Mouse (Mus musculus): ENCODE measurements around the gene Exoc6b. TPM values are rescaled to one million over a fixed set of nuclear protein-coding genes. Genes with fewer than 3 reads are reported as not detected.

Gene Exoc6b
- polyA plus RNA-seq, 1 experiment from 2014 or later = 18.8 TPM

GRCm38 (mm10) chr6:84674936-84675335, 394.4 kb downstream of the Exoc6b start:
- H3K4me2 ChIP-seq (ENCODE audit: low read depth, low read length) = no peak overlapping the region
- H3K27ac ChIP-seq (ENCODE audit: low read length) = no peak overlapping the region
- no peak for ATAC-seq
- WGBS = 93% methylated on average over 3 of the region's 3 CpGs
- H3K4me3 ChIP-seq (ENCODE audit: low read length) = no peak overlapping the region
- H3K4me1 ChIP-seq (ENCODE audit: control insufficient read depth, insufficient read depth, low read length) = no peaks in the 10 kb centered on the region
- no peaks in the 10 kb centered on the region for H3K27me3 ChIP-seq (replicated peaks; ENCODE audit: control insufficient read depth, insufficient read depth, low read length)
- no peaks in the 10 kb centered on the region; the same call in 1 of the 2 replicates for H3K9me3 ChIP-seq (ENCODE audit: control insufficient read depth, low read length)
- no peaks in the 10 kb centered on the region for H3K36me3 ChIP-seq (ENCODE audit: control insufficient read depth, insufficient read depth, low read length)
- no peak overlapping the region for H3K9ac ChIP-seq (ENCODE audit: low read depth, low read length)

DNA sequence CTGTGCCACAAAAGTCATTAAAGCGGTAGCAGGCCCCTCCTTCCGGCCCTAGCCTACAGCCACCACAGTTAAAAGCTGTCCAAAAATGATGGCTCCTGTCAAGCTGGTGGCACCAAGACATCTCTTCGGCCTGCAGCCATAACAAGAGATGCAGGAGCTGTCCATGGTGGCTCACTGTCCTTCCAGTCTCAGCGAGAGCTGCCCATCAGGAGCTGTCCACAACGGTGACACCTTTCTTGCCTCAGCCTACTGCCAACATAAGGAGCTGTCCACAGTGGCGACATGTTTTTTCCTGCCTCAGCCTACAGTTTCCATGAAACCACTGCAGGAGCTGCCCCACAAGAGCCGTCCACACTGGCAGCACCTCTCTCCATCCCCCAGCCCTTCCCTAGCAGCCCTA, 395.2 kb downstream of the Exoc6b start:
- no peak overlapping the region for H3K4me3 ChIP-seq (ENCODE audit: low read length)
- 84% methylated on average over 7 of the region's 7 CpGs for WGBS
- no peak for ATAC-seq
- H3K4me1 ChIP-seq (ENCODE audit: control insufficient read depth, insufficient read depth, low read length) = no peaks in the 10 kb centered on the region
- no peak overlapping the region for H3K4me2 ChIP-seq (ENCODE audit: low read depth, low read length)
- H3K9ac ChIP-seq (ENCODE audit: low read depth, low read length) = no peak overlapping the region
- H3K27ac ChIP-seq (ENCODE audit: low read length) = no peak overlapping the region
- H3K27me3 ChIP-seq (replicated peaks; ENCODE audit: control insufficient read depth, insufficient read depth, low read length) = no peaks in the 10 kb centered on the region
- no peaks in the 10 kb centered on the region; the same call in 1 of the 2 replicates for H3K9me3 ChIP-seq (ENCODE audit: control insufficient read depth, low read length)
- no peaks in the 10 kb centered on the region for H3K36me3 ChIP-seq (ENCODE audit: control insufficient read depth, insufficient read depth, low read length)

DNA sequence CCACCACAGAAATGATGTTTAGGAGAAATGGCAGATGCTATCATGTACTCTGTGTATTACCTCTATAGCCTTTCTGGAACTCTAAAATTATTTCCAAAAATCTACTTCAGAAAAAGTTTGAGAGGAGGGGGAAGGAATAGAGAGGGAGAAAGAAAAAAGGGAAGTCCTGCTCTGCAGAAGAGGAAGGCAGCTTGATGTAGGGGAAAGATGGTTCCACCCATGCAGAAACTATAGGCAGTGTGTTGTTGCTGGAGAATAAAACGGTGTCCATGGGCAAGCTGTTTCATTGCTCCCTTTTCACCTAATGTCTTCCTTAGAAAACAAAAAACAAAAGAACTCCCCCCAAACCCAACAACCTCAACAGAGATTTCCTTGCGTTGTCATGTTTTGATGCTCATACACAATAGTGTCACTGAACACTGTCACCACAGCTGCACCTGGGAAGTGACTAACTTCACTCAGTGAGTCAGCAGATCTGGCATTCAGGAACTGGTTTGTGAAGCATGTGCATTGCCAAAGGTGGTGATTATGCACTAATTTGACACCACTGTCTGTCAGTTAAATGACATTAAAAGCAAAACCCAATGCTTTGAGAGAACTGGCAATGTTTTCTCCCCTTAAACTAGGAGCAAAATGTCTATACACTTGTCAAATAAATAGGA, 407.7 kb downstream of the Exoc6b start:
- 86% methylated on average over 2 of the region's 2 CpGs for WGBS
- H3K4me1 ChIP-seq (ENCODE audit: control insufficient read depth, insufficient read depth, low read length) = peaks cover 4% of the 10 kb centered on the region; the same call in 1 of the 2 replicates
- ATAC-seq = no peak
- no peak overlapping the region for H3K4me3 ChIP-seq (ENCODE audit: low read length)
- no peaks in the 10 kb centered on the region for H3K36me3 ChIP-seq (ENCODE audit: control insufficient read depth, insufficient read depth, low read length)
- no peak overlapping the region for H3K4me2 ChIP-seq (ENCODE audit: low read depth, low read length)
- no peak overlapping the region for H3K27ac ChIP-seq (ENCODE audit: low read length)
- no peaks in the 10 kb centered on the region for H3K9me3 ChIP-seq (ENCODE audit: control insufficient read depth, low read length)
- H3K9ac ChIP-seq (ENCODE audit: low read depth, low read length) = no peak overlapping the region
- H3K27me3 ChIP-seq (replicated peaks; ENCODE audit: control insufficient read depth, insufficient read depth, low read length) = no peaks in the 10 kb centered on the region

GRCm38 (mm10) chr6:84660982-84661381, 408.3 kb downstream of the Exoc6b start:
- ATAC-seq = no peak

GRCm38 (mm10) chr6:84657091-84657490, 412.2 kb downstream of the Exoc6b start:
- no peaks in the 10 kb centered on the region for H3K36me3 ChIP-seq (ENCODE audit: control insufficient read depth, insufficient read depth, low read length)
- H3K4me2 ChIP-seq (ENCODE audit: low read depth, low read length) = no peak overlapping the region
- 53% methylated on average over 1 of the region's 1 CpGs for WGBS
- no peak overlapping the region for H3K4me3 ChIP-seq (ENCODE audit: low read length)
- H3K9ac ChIP-seq (ENCODE audit: low read depth, low read length) = no peak overlapping the region
- no peaks in the 10 kb centered on the region for H3K9me3 ChIP-seq (ENCODE audit: control insufficient read depth, low read length)
- ATAC-seq = no peak
- H3K4me1 ChIP-seq (ENCODE audit: control insufficient read depth, insufficient read depth, low read length) = peaks cover 4% of the 10 kb centered on the region; the same call in 1 of the 2 replicates
- H3K27me3 ChIP-seq (replicated peaks; ENCODE audit: control insufficient read depth, insufficient read depth, low read length) = no peaks in the 10 kb centered on the region
- no peak overlapping the region for H3K27ac ChIP-seq (ENCODE audit: low read length)

More at GRCm38 (mm10) chr6:84660982-84661381, 408.3 kb downstream of the Exoc6b start:
- Histone ChIP-seq H3K4me3 (ENCODE audit: low read length) (no peak overlapping the region), H3K27me3 (replicated peaks; ENCODE audit: control insufficient read depth, insufficient read depth, low read length) (no peaks in the 10 kb centered on the region), H3K27ac (ENCODE audit: low read length) (no peak overlapping the region), H3K9ac (ENCODE audit: low read depth, low read length) (no peak overlapping the region), H3K4me2 (ENCODE audit: low read depth, low read length) (no peak overlapping the region), H3K9me3 (ENCODE audit: control insufficient read depth, low read length) (no peaks in the 10 kb centered on the region), H3K36me3 (ENCODE audit: control insufficient read depth, insufficient read depth, low read length) (no peaks in the 10 kb centered on the region), H3K4me1 (ENCODE audit: control insufficient read depth, insufficient read depth, low read length) (peaks cover 4% of the 10 kb centered on the region; the same call in 1 of the 2 replicates)
- whole genome bisulfite sequencing = 82% methylated on average over 1 of the region's 1 CpGs

GRCm38 (mm10) chr6:84656680-84657079, 412.6 kb downstream of the Exoc6b start:
- Histone ChIP-seq H3K4me3 (ENCODE audit: low read length) (no peak overlapping the region), H3K9ac (ENCODE audit: low read depth, low read length) (no peak overlapping the region), H3K27me3 (replicated peaks; ENCODE audit: control insufficient read depth, insufficient read depth, low read length) (no peaks in the 10 kb centered on the region), H3K4me1 (ENCODE audit: control insufficient read depth, insufficient read depth, low read length) (peaks cover 4% of the 10 kb centered on the region; the same call in 1 of the 2 replicates), H3K4me2 (ENCODE audit: low read depth, low read length) (no peak overlapping the region), H3K36me3 (ENCODE audit: control insufficient read depth, insufficient read depth, low read length) (no peaks in the 10 kb centered on the region), H3K9me3 (ENCODE audit: control insufficient read depth, low read length) (no peaks in the 10 kb centered on the region), H3K27ac (ENCODE audit: low read length) (no peak overlapping the region)
- whole genome bisulfite sequencing = 33% methylated on average over 2 of the region's 2 CpGs
- ATAC-seq = no peak

DNA sequence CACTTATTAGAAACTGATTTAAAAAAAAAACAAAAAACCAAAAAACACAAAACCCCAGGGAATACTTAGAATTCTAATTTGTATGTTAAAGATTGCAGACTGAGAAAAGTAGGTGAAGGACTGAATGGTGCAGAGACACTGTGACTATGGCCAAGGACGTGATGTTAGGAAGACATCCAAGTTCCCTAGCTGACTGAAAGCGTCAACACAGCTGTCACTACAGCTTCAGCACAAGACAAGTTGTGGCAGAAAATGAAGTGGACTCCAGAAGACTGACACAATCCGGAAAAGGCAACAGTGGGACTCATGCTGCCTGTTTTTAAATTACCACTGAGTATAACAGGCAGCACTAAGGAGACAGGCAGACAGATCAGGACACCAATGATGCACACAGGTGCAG, 417.4 kb downstream of the Exoc6b start:
- no peak overlapping the region for H3K4me3 ChIP-seq (ENCODE audit: low read length)
- no peaks in the 10 kb centered on the region for H3K36me3 ChIP-seq (ENCODE audit: control insufficient read depth, insufficient read depth, low read length)
- no peak overlapping the region for H3K4me2 ChIP-seq (ENCODE audit: low read depth, low read length)
- no peaks in the 10 kb centered on the region for H3K9me3 ChIP-seq (ENCODE audit: control insufficient read depth, low read length)
- H3K9ac ChIP-seq (ENCODE audit: low read depth, low read length) = no peak overlapping the region
- ATAC-seq = no peak
- WGBS = 84% methylated on average over 3 of the region's 3 CpGs
- no peak overlapping the region for H3K27ac ChIP-seq (ENCODE audit: low read length)
- H3K4me1 ChIP-seq (ENCODE audit: control insufficient read depth, insufficient read depth, low read length) = peaks cover 4% of the 10 kb centered on the region
- no peaks in the 10 kb centered on the region for H3K27me3 ChIP-seq (replicated peaks; ENCODE audit: control insufficient read depth, insufficient read depth, low read length)

GRCm38 (mm10) chr6:84647197-84647596, 422.1 kb downstream of the Exoc6b start:
- H3K27me3 ChIP-seq (replicated peaks; ENCODE audit: control insufficient read depth, insufficient read depth, low read length) = no peaks in the 10 kb centered on the region
- no peaks in the 10 kb centered on the region for H3K36me3 ChIP-seq (ENCODE audit: control insufficient read depth, insufficient read depth, low read length)
- peaks cover 3% of the 10 kb centered on the region; the same call in 1 of the 2 replicates for H3K4me1 ChIP-seq (ENCODE audit: control insufficient read depth, insufficient read depth, low read length)
- H3K4me3 ChIP-seq (ENCODE audit: low read length) = no peak overlapping the region
- no peak overlapping the region for H3K9ac ChIP-seq (ENCODE audit: low read depth, low read length)
- ATAC-seq = no peak
- no peak overlapping the region for H3K27ac ChIP-seq (ENCODE audit: low read length)
- H3K9me3 ChIP-seq (ENCODE audit: control insufficient read depth, low read length) = no peaks in the 10 kb centered on the region
- 55% methylated on average over 4 of the region's 4 CpGs for WGBS
- H3K4me2 ChIP-seq (ENCODE audit: low read depth, low read length) = no peak overlapping the region

GRCm38 (mm10) chr6:84646696-84647095, 422.6 kb downstream of the Exoc6b start:
- no peak overlapping the region for H3K4me2 ChIP-seq (ENCODE audit: low read depth, low read length)
- 57% methylated on average over 2 of the region's 2 CpGs for WGBS
- H3K9me3 ChIP-seq (ENCODE audit: control insufficient read depth, low read length) = no peaks in the 10 kb centered on the region
- no peaks in the 10 kb centered on the region for H3K27me3 ChIP-seq (replicated peaks; ENCODE audit: control insufficient read depth, insufficient read depth, low read length)
- no peak overlapping the region for H3K4me3 ChIP-seq (ENCODE audit: low read length)
- H3K9ac ChIP-seq (ENCODE audit: low read depth, low read length) = no peak overlapping the region
- no peaks in the 10 kb centered on the region for H3K36me3 ChIP-seq (ENCODE audit: control insufficient read depth, insufficient read depth, low read length)
- H3K4me1 ChIP-seq (ENCODE audit: control insufficient read depth, insufficient read depth, low read length) = peaks cover 3% of the 10 kb centered on the region; the same call in 1 of the 2 replicates
- ATAC-seq = no peak
- H3K27ac ChIP-seq (ENCODE audit: low read length) = no peak overlapping the region

DNA sequence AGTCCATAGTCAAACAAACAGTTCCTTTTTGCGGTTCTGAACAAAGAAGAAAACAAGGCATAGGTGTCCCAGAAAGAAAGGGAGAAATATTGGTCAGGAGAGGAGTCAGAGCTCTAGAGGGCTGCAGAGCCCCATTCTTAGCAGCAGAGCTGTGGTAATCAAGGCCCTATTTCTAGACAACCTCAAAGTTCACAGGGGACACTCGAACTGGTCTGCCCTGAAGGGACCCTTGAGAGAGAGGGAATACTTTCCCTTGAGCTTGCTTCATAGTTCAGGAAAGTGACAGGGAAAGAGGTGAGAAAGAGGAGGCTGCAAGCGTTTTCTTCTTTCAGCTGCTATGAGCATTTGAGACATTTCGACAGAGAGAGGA, 428.3 kb downstream of the Exoc6b start:
- Histone ChIP-seq H3K4me2 (ENCODE audit: low read depth, low read length) (peak overlapping the region; percentile 19; the same call in 1 of the 2 replicates), H3K9me3 (ENCODE audit: control insufficient read depth, low read length) (no peaks in the 10 kb centered on the region), H3K4me1 (ENCODE audit: control insufficient read depth, insufficient read depth, low read length) (peaks cover 17% of the 10 kb centered on the region), H3K4me3 (ENCODE audit: low read length) (no peak overlapping the region), H3K27ac (ENCODE audit: low read length) (peak overlapping the region; percentile 71), H3K27me3 (replicated peaks; ENCODE audit: control insufficient read depth, insufficient read depth, low read length) (no peaks in the 10 kb centered on the region), H3K9ac (ENCODE audit: low read depth, low read length) (no peak overlapping the region), H3K36me3 (ENCODE audit: control insufficient read depth, insufficient read depth, low read length) (no peaks in the 10 kb centered on the region)
- WGBS = 31% methylated on average over 4 of the region's 4 CpGs
- peak; percentile 76 for ATAC-seq
